Mouse (Mus musculus): ENCODE measurements around the gene Slc13a2.
A peak's percentile ranks its signal among the peaks of the same experiment; 100 is the strongest.

Slc13a2 gene

GRCm38 (mm10) chr11:78422055-78422819, at the start of gene Slc13a2:
TSS of gene Slc13a2 (minus strand) at chr11:78422217.
- no peak for DNase-seq (ENCODE audit: low spot score)

- no peak for DNase-seq (ENCODE audit: low spot score)
Measured at GRCm38 (mm10) chr11:78471326-78472103, 49.5 kb upstream of the Slc13a2 start.

- no peak for DNase-seq (ENCODE audit: low spot score)
Measured at GRCm38 (mm10) chr11:78467932-78468331, 45.9 kb upstream of the Slc13a2 start.

GRCm38 (mm10) chr11:78467515-78467914, 45.5 kb upstream of the Slc13a2 start:
- DNase-seq (ENCODE audit: low spot score): no peak

GRCm38 (mm10) chr11:78466242-78466912, 44.4 kb upstream of the Slc13a2 start:
- no peak for DNase-seq (ENCODE audit: low spot score)

GRCm38 (mm10) chr11:78465568-78466180, 43.7 kb upstream of the Slc13a2 start, which contains the start of gene Slc46a1:
TSS of gene Slc46a1 (plus strand) at chr11:78465697.
- peak; percentile 94 for DNase-seq (ENCODE audit: low spot score)

- peak; percentile 20 for DNase-seq (ENCODE audit: low spot score)
Measured at GRCm38 (mm10) chr11:78465116-78465515, 43.1 kb upstream of the Slc13a2 start.

GRCm38 (mm10) chr11:78463286-78464036, 41.4 kb upstream of the Slc13a2 start:
- DNase-seq (ENCODE audit: low spot score): no peak

GRCm38 (mm10) chr11:78462669-78463068, 40.7 kb upstream of the Slc13a2 start:
- no peak for DNase-seq (ENCODE audit: low spot score)

- DNase-seq (ENCODE audit: low spot score): no peak
Measured at GRCm38 (mm10) chr11:78461894-78462293, 39.9 kb upstream of the Slc13a2 start.

GRCm38 (mm10) chr11:78458740-78459139, 36.7 kb upstream of the Slc13a2 start:
- DNase-seq (ENCODE audit: low spot score): no peak

GRCm38 (mm10) chr11:78455308-78455707, 33.3 kb upstream of the Slc13a2 start:
- DNase-seq (ENCODE audit: low spot score): peak; percentile 68

- DNase-seq (ENCODE audit: low spot score): no peak
Measured at GRCm38 (mm10) chr11:78454276-78454675, 32.3 kb upstream of the Slc13a2 start.

- DNase-seq (ENCODE audit: low spot score): peak; percentile 79
Measured at GRCm38 (mm10) chr11:78453675-78454074, 31.7 kb upstream of the Slc13a2 start.

GRCm38 (mm10) chr11:78450337-78450736, 28.3 kb upstream of the Slc13a2 start:
- no peak for DNase-seq (ENCODE audit: low spot score)

GRCm38 (mm10) chr11:78448242-78448641, 26.2 kb upstream of the Slc13a2 start:
- DNase-seq (ENCODE audit: low spot score): no peak

- DNase-seq (ENCODE audit: low spot score): no peak
Measured at GRCm38 (mm10) chr11:78447168-78447567, 25.2 kb upstream of the Slc13a2 start.

GRCm38 (mm10) chr11:78443115-78443514, 21.1 kb upstream of the Slc13a2 start:
- DNase-seq (ENCODE audit: low spot score): no peak

GRCm38 (mm10) chr11:78438399-78438930, 16.4 kb upstream of the Slc13a2 start:
- no peak for DNase-seq (ENCODE audit: low spot score)

- no peak for DNase-seq (ENCODE audit: low spot score)
Measured at GRCm38 (mm10) chr11:78437182-78437581, 15.2 kb upstream of the Slc13a2 start.

- DNase-seq (ENCODE audit: low spot score): peak; percentile 88
Measured at GRCm38 (mm10) chr11:78435776-78436349, 13.8 kb upstream of the Slc13a2 start.

All from embryo, embryonic 10 days (tissue).